Mouse (Mus musculus) liver, postnatal 0 days (tissue): ENCODE measurements around the gene Vsnl1. TPM values are rescaled to one million over a fixed set of nuclear protein-coding genes. Genes with fewer than 3 reads are reported as not detected.
A peak's percentile ranks its signal among the peaks of the same experiment; 100 is the strongest.

Experiments
- ATAC-seq: fragments of 200-750 bp; cut with Nextera tagmentation; 2 replicates; pipeline ENCODE4 v1.8.0; 2017; ENCODE audit warnings: mild to moderate bottlenecking, moderate library complexity
- DNase-seq: peaks from one replicate; pipeline ENCODE4 v3.0.0-alpha.2; 2016
- H3K27ac ChIP-seq: fragments of 300-500 bp; sonication (generic); 2 replicates; pipeline ENCODE4 v1.5.1; 2014; ENCODE audit warnings: antibody characterized with exemption, moderate library complexity, mild to moderate bottlenecking, low read depth
- H3K27me3 ChIP-seq: fragments of 300-500 bp; sonication (generic); 2 replicates; pipeline ENCODE4 v1.6.1; 2014; ENCODE audit warnings: low read length, control low read depth, mixed read lengths; ENCODE audit not compliant: insufficient read depth
- H3K36me3 ChIP-seq: fragments of 300-500 bp; sonication (generic); replicated peaks from 2 replicates; pipeline ENCODE4 v1.6.1; 2014; ENCODE audit warnings: mild to moderate bottlenecking, control low read depth, low read length, moderate library complexity, mixed read lengths; ENCODE audit not compliant: insufficient read depth
- H3K4me1 ChIP-seq: fragments of 300-500 bp; sonication (generic); 2 replicates; pipeline ENCODE4 v1.6.1; 2014; ENCODE audit warnings: antibody characterized with exemption, mild to moderate bottlenecking, control low read depth; ENCODE audit not compliant: insufficient read depth
- H3K4me2 ChIP-seq: fragments of 300-500 bp; sonication (generic); 2 replicates; pipeline ENCODE4 v1.6.1; 2014; ENCODE audit warnings: low read depth, mild to moderate bottlenecking, low read length, moderate library complexity, mixed read lengths
- H3K4me3 ChIP-seq: fragments of 300-500 bp; sonication (generic); 2 replicates; pipeline ENCODE4 v1.5.1; 2014; ENCODE audit warnings: low read depth, low read length
- H3K9ac ChIP-seq: fragments of 300-500 bp; sonication (generic); replicated peaks from 2 replicates; pipeline ENCODE4 v1.6.1; 2014; ENCODE audit warnings: mild to moderate bottlenecking, moderate library complexity
- H3K9me3 ChIP-seq: fragments of 300-500 bp; sonication (generic); 2 replicates; pipeline ENCODE4 v1.6.1; 2016; ENCODE audit warnings: mild to moderate bottlenecking, control low read depth, low read length, mixed read lengths
- CTCF ChIP-seq: sonication (generic); IDR thresholded peaks from 2 replicates; pipeline ENCODE4 v1.5.1; 2016; ENCODE audit warnings: antibody characterized with exemption, low read depth
- EP300 ChIP-seq: IDR thresholded peaks from 2 replicates; pipeline ENCODE4 v1.6.1; 2016; ENCODE audit warnings: antibody characterized with exemption, low read depth, mild to moderate bottlenecking
- WGBS: fragments of 180-500 bp; shearing (Covaris S2); extraction: QIAGEN DNeasy Blood & Tissue Kit; methylation state at CpG from one replicate; pipeline ENCODE4 v1.1.7; 2014; ENCODE audit not compliant: insufficient replicate concordance; 5-methylcytosine and 5-hydroxymethylcytosine counted together
- polyA plus RNA-seq: library from polyadenylated mRNA; unstranded; fragments of >200 nt; fragmentation: Nextera tagmentation; extraction: Ambion mirVana; gene quantifications from 2 replicates; pipeline ENCODE4 v1.2.1, GENCODE M21; 2015

Gene Vsnl1
- polyA plus RNA-seq, 1 experiment from 2014 or later: not detected

- no peak for ATAC-seq
- H3K27ac ChIP-seq: no peak overlapping the region
- H3K9ac ChIP-seq: no peak overlapping the region
- no peak for TF ChIP-seq EP300
- TF ChIP-seq CTCF: no peak
- no peaks in the 10 kb centered on the region for H3K9me3 ChIP-seq
- H3K4me2 ChIP-seq: no peak overlapping the region
- no peak for DNase-seq
- H3K27me3 ChIP-seq: no peaks in the 10 kb centered on the region
- no peak overlapping the region for H3K4me3 ChIP-seq
- no peaks in the 10 kb centered on the region for H3K4me1 ChIP-seq
- 67% methylated on average over 6 of the region's 6 CpGs for WGBS
- no peaks in the 10 kb centered on the region for H3K36me3 ChIP-seq
Observed at GRCm38 (mm10) chr12:11342020-11342600, 94.3 kb downstream of the Vsnl1 start.

GRCm38 (mm10) chr12:11338251-11338650, 98.2 kb downstream of the Vsnl1 start:
- H3K27me3 ChIP-seq: no peaks in the 10 kb centered on the region
- H3K9me3 ChIP-seq: no peaks in the 10 kb centered on the region
- H3K9ac ChIP-seq: no peak overlapping the region
- DNase-seq (no peak), ATAC-seq (no peak)
- no peak overlapping the region for H3K4me3 ChIP-seq
- H3K4me2 ChIP-seq: no peak overlapping the region
- TF ChIP-seq CTCF: no peak
- TF ChIP-seq EP300: no peak
- no peaks in the 10 kb centered on the region for H3K36me3 ChIP-seq
- 58% methylated on average over 2 of the region's 2 CpGs for WGBS
- no peaks in the 10 kb centered on the region for H3K4me1 ChIP-seq
- H3K27ac ChIP-seq: no peak overlapping the region

- 33% methylated on average over 4 of the region's 4 CpGs for WGBS
- peak; percentile 49 for DNase-seq
Observed at GRCm38 (mm10) chr12:11336845-11337244, 99.6 kb downstream of the Vsnl1 start.

GRCm38 (mm10) chr12:11326483-11326882, 109.9 kb downstream of the Vsnl1 start:
- no peaks in the 10 kb centered on the region for H3K9me3 ChIP-seq
- WGBS: 73% methylated on average over 3 of the region's 3 CpGs
- DNase-seq (no peak), ATAC-seq (no peak)
- no peak overlapping the region for H3K4me3 ChIP-seq
- H3K27me3 ChIP-seq: no peaks in the 10 kb centered on the region
- H3K9ac ChIP-seq: no peak overlapping the region
- no peaks in the 10 kb centered on the region for H3K36me3 ChIP-seq
- no peak for TF ChIP-seq CTCF
- no peak for TF ChIP-seq EP300
- H3K4me2 ChIP-seq: no peak overlapping the region
- no peaks in the 10 kb centered on the region for H3K4me1 ChIP-seq
- H3K27ac ChIP-seq: no peak overlapping the region

More at GRCm38 (mm10) chr12:11336845-11337244, 99.6 kb downstream of the Vsnl1 start:
- Histone ChIP-seq H3K36me3 (no peaks in the 10 kb centered on the region), H3K4me2 (no peak overlapping the region), H3K27me3 (no peaks in the 10 kb centered on the region), H3K9me3 (no peaks in the 10 kb centered on the region), H3K9ac (no peak overlapping the region), H3K4me1 (no peaks in the 10 kb centered on the region), H3K27ac (no peak overlapping the region), H3K4me3 (no peak overlapping the region)
- 0 out of 2 replicates have a peak, but pooled peaks have one; percentile 25 for ATAC-seq
- no peak for TF ChIP-seq EP300
- TF ChIP-seq CTCF: peak; percentile 80

- DNase-seq (no peak), ATAC-seq (no peak)
- Histone ChIP-seq H3K4me3 (no peak overlapping the region), H3K27me3 (no peaks in the 10 kb centered on the region), H3K4me1 (no peaks in the 10 kb centered on the region), H3K9me3 (no peaks in the 10 kb centered on the region), H3K27ac (no peak overlapping the region), H3K9ac (no peak overlapping the region), H3K36me3 (no peaks in the 10 kb centered on the region), H3K4me2 (no peak overlapping the region)
- 44% methylated on average over 4 of the region's 4 CpGs for WGBS
- TF ChIP-seq CTCF (no peak), EP300 (no peak)
Observed at GRCm38 (mm10) chr12:11324480-11324879, 111.9 kb downstream of the Vsnl1 start.

GRCm38 (mm10) chr12:11317671-11318070, 118.7 kb downstream of the Vsnl1 start:
- WGBS: 68% methylated on average over 6 of the region's 6 CpGs
- H3K27me3 ChIP-seq: no peaks in the 10 kb centered on the region
- TF ChIP-seq EP300: no peak
- TF ChIP-seq CTCF: no peak
- no peak overlapping the region for H3K9ac ChIP-seq
- no peak overlapping the region for H3K4me3 ChIP-seq
- DNase-seq (no peak), ATAC-seq (no peak)
- H3K36me3 ChIP-seq: peaks cover 34% of the 10 kb centered on the region
- no peaks in the 10 kb centered on the region for H3K9me3 ChIP-seq
- no peak overlapping the region for H3K4me2 ChIP-seq
- no peaks in the 10 kb centered on the region for H3K4me1 ChIP-seq
- H3K27ac ChIP-seq: no peak overlapping the region

- ATAC-seq (no peak), DNase-seq (no peak)
- Histone ChIP-seq H3K9ac (no peak overlapping the region), H3K4me1 (no peaks in the 10 kb centered on the region), H3K27me3 (no peaks in the 10 kb centered on the region), H3K4me3 (no peak overlapping the region), H3K9me3 (no peaks in the 10 kb centered on the region), H3K4me2 (no peak overlapping the region), H3K36me3 (peaks cover 45% of the 10 kb centered on the region), H3K27ac (no peak overlapping the region)
- 63% methylated on average over 1 of the region's 1 CpGs for WGBS
- TF ChIP-seq EP300 (no peak), CTCF (no peak)
Observed at GRCm38 (mm10) chr12:11313840-11314239, 122.6 kb downstream of the Vsnl1 start.
